Mouse (Mus musculus): ENCODE data around the gene F2rl2.

DNA sequence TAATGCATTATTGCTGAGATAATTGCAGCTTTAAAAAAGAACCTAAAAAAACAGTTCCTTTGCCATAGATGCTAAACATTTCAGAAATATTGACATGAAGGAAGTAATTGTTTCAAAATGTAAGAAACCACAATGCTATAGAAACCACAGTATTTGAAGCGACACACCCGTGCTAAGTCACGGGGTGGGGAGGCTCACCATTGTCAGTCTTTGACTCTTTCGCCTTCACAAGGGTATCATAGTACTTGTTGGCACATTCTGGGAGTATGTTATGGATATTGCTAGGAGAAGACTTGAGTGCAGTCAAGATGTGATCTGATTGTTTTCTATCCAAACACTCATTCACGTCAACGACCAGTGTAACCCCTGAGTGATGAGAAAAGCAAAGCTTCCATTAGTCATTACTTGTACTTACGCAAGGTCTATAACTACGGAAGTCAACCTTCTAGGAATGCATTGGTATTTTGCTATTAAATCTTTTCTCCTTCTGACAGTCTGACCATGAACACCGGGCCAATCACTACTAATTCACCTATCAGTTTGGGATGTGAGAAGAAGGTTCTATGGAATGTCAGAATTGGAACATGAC is 11.9 kb upstream of the F2rl2 start:
- TF ChIP-seq USF1 (IDR thresholded peaks at IDR 0.05; ENCODE audit: low read depth): no peak
- TF ChIP-seq POLR2A (IDR thresholded peaks at IDR 0.05; ENCODE audit: insufficient read length, low read depth): no peak
- TF ChIP-seq REST (IDR thresholded peaks at IDR 0.05; ENCODE audit: insufficient read depth, insufficient read length): no peak

Data from myocyte (in vitro differentiated cells).